Mouse (Mus musculus) neural tube, embryonic 13.5 days (tissue): ENCODE measurements around the gene Rbm38. TPM values are rescaled to one million over a fixed set of nuclear protein-coding genes. Genes with fewer than 3 reads are reported as not detected.

Experiments used
- ATAC-seq: fragments of 200-750 bp; cut with Nextera tagmentation; 2 replicates; pipeline ENCODE4 v1.8.0; 2017; ENCODE audit warnings: low read depth, mild to moderate bottlenecking, moderate TSS enrichment, moderate library complexity
- H3K27ac ChIP-seq: fragments of 300-500 bp; sonication (generic); replicated peaks from 2 replicates; pipeline ENCODE4 v1.5.1; 2015; ENCODE audit warnings: moderate library complexity, mild to moderate bottlenecking, inconsistent platforms
- H3K27me3 ChIP-seq: fragments of 300-500 bp; sonication (generic); 2 replicates; pipeline ENCODE4 v1.6.1; 2015; ENCODE audit warnings: mild to moderate bottlenecking, inconsistent platforms
- H3K36me3 ChIP-seq: fragments of 300-500 bp; sonication (generic); 2 replicates; pipeline ENCODE4 v1.6.1; 2015; ENCODE audit warnings: mild to moderate bottlenecking, inconsistent platforms
- H3K4me1 ChIP-seq: fragments of 300-500 bp; sonication (generic); replicated peaks from 2 replicates; pipeline ENCODE4 v1.6.1; 2015; ENCODE audit warnings: inconsistent platforms
- H3K4me2 ChIP-seq: fragments of 300-500 bp; sonication (generic); 2 replicates; pipeline ENCODE4 v1.6.1; 2015; ENCODE audit warnings: inconsistent platforms, mild to moderate bottlenecking, moderate library complexity
- H3K4me3 ChIP-seq: fragments of 300-500 bp; sonication (generic); 2 replicates; pipeline ENCODE4 v1.5.1; 2015; ENCODE audit warnings: mild to moderate bottlenecking, inconsistent platforms
- H3K9ac ChIP-seq: fragments of 300-500 bp; sonication (generic); 2 replicates; pipeline ENCODE4 v1.6.1; 2015; ENCODE audit warnings: moderate library complexity, mild to moderate bottlenecking, inconsistent platforms
- H3K9me3 ChIP-seq: fragments of 300-500 bp; sonication (generic); 2 replicates; pipeline ENCODE4 v1.6.1; 2016; ENCODE audit warnings: inconsistent platforms
- WGBS: fragments of 180-500 bp; shearing (Covaris S2); methylation state at CpG from one replicate; pipeline ENCODE4 v1.1.7; 2015; 5-methylcytosine and 5-hydroxymethylcytosine counted together
- polyA plus RNA-seq: library from polyadenylated mRNA; unstranded; fragments of >200 nt; fragmentation: Nextera tagmentation; extraction: Ambion mirVana; gene quantifications from 2 replicates; pipeline ENCODE4 v1.2.1, GENCODE M21; 2015

The Rbm38 gene
- polyA plus RNA-seq, 1 experiment from 2014 or later = 18.3 TPM

GRCm38 (mm10) chr2:173019322-173019721 is 976 bp upstream of the Rbm38 start:
- Histone ChIP-seq H3K4me1 (peaks cover 41% of the 10 kb centered on the region), H3K36me3 (peaks cover 25% of the 10 kb centered on the region), H3K27me3 (peaks cover 42% of the 10 kb centered on the region), H3K4me2 (peak overlapping the region; percentile 64), H3K9ac (peak overlapping the region; percentile 61), H3K4me3 (peak overlapping the region; percentile 33), H3K27ac (no peak overlapping the region), H3K9me3 (no peaks in the 10 kb centered on the region)
- 13% methylated on average over 9 of the region's 9 CpGs for WGBS
- ATAC-seq = no peak

- peak; percentile 64 for ATAC-seq
- peaks cover 45% of the 10 kb centered on the region for H3K4me1 ChIP-seq
- 0% methylated on average over 28 of the region's 29 CpGs for WGBS
- H3K4me2 ChIP-seq = peak overlapping the region; percentile 64
- no peaks in the 10 kb centered on the region for H3K9me3 ChIP-seq
- peak overlapping the region; percentile 61 for H3K9ac ChIP-seq
- peaks cover 42% of the 10 kb centered on the region for H3K27me3 ChIP-seq
- no peak overlapping the region for H3K27ac ChIP-seq
- H3K4me3 ChIP-seq = peak overlapping the region; percentile 33
- peaks cover 20% of the 10 kb centered on the region for H3K36me3 ChIP-seq
Measured at GRCm38 (mm10) chr2:173019790-173020189, 508 bp upstream of the Rbm38 start.

GRCm38 (mm10) chr2:173021633-173022055 is 1.3 kb downstream of the Rbm38 start:
- H3K9me3 ChIP-seq = no peaks in the 10 kb centered on the region
- peaks cover 6% of the 10 kb centered on the region; the same call in 1 of the 2 replicates for H3K36me3 ChIP-seq
- H3K9ac ChIP-seq = peak overlapping the region; percentile 84
- peak overlapping the region; percentile 84 for H3K4me3 ChIP-seq
- WGBS = 1% methylated on average over 50 of the region's 54 CpGs
- H3K27me3 ChIP-seq = peaks cover 42% of the 10 kb centered on the region
- H3K27ac ChIP-seq = peak overlapping the region; percentile 74
- ATAC-seq = peak; percentile 78
- peak overlapping the region; percentile 94 for H3K4me2 ChIP-seq
- peaks cover 64% of the 10 kb centered on the region for H3K4me1 ChIP-seq

- Histone ChIP-seq H3K9ac (peak overlapping the region; percentile 84), H3K4me2 (peak overlapping the region; percentile 94), H3K36me3 (peaks cover 4% of the 10 kb centered on the region; the same call in 1 of the 2 replicates), H3K4me3 (peak overlapping the region; percentile 84), H3K9me3 (no peaks in the 10 kb centered on the region), H3K4me1 (peaks cover 69% of the 10 kb centered on the region), H3K27ac (peak overlapping the region; percentile 74), H3K27me3 (peaks cover 36% of the 10 kb centered on the region)
- WGBS = under 1% methylated on average over 51 of the region's 51 CpGs
- ATAC-seq = peak; percentile 45
Measured at GRCm38 (mm10) chr2:173022056-173022681, 1.9 kb downstream of the Rbm38 start.

GRCm38 (mm10) chr2:173022813-173023212 is 2.5 kb downstream of the Rbm38 start:
- peaks cover 6% of the 10 kb centered on the region for H3K36me3 ChIP-seq
- H3K4me1 ChIP-seq = peaks cover 75% of the 10 kb centered on the region
- 21% methylated on average over 10 of the region's 10 CpGs for WGBS

GRCm38 (mm10) chr2:173023371-173023851 is 3.1 kb downstream of the Rbm38 start:
- Histone ChIP-seq H3K9me3 (no peaks in the 10 kb centered on the region), H3K4me1 (peaks cover 81% of the 10 kb centered on the region), H3K27ac (no peak overlapping the region), H3K4me2 (peak overlapping the region; percentile 94), H3K9ac (peak overlapping the region; percentile 84), H3K4me3 (peak overlapping the region; percentile 84), H3K27me3 (peaks cover 25% of the 10 kb centered on the region), H3K36me3 (peaks cover 11% of the 10 kb centered on the region)
- 88% methylated on average over 7 of the region's 7 CpGs for WGBS
- ATAC-seq = no peak

More at GRCm38 (mm10) chr2:173022813-173023212, 2.5 kb downstream of the Rbm38 start:
- Histone ChIP-seq H3K4me2 (peak overlapping the region; percentile 94), H3K27ac (no peak overlapping the region), H3K9me3 (no peaks in the 10 kb centered on the region), H3K4me3 (peak overlapping the region; percentile 84), H3K9ac (peak overlapping the region; percentile 84), H3K27me3 (peaks cover 31% of the 10 kb centered on the region)
- no peak for ATAC-seq

GRCm38 (mm10) chr2:173023966-173024365 is 3.7 kb downstream of the Rbm38 start:
- Histone ChIP-seq H3K36me3 (peaks cover 15% of the 10 kb centered on the region), H3K4me1 (peaks cover 77% of the 10 kb centered on the region), H3K27me3 (peaks cover 20% of the 10 kb centered on the region), H3K4me3 (peak overlapping the region; percentile 84), H3K27ac (no peak overlapping the region), H3K9ac (0 out of 2 replicates have a peak overlapping the region, but pooled peaks have one; percentile 38), H3K9me3 (no peaks in the 10 kb centered on the region), H3K4me2 (peak overlapping the region; percentile 94)
- ATAC-seq = no peak
- 77% methylated on average over 4 of the region's 4 CpGs for WGBS

- H3K4me3 ChIP-seq = 0 out of 2 replicates have a peak overlapping the region, but pooled peaks have one; percentile 84
- WGBS = 72% methylated on average over 8 of the region's 8 CpGs
Measured at GRCm38 (mm10) chr2:173024392-173024791, 4.1 kb downstream of the Rbm38 start.

GRCm38 (mm10) chr2:173024938-173025337 is 4.6 kb downstream of the Rbm38 start:
- H3K4me2 ChIP-seq = peak overlapping the region; percentile 94; the same call in 1 of the 2 replicates
- peaks cover 69% of the 10 kb centered on the region for H3K4me1 ChIP-seq
- H3K9ac ChIP-seq = peak overlapping the region; percentile 9; the same call in 1 of the 2 replicates
- WGBS = 20% methylated on average over 4 of the region's 4 CpGs
- no peak for ATAC-seq
- no peaks in the 10 kb centered on the region for H3K9me3 ChIP-seq
- H3K27me3 ChIP-seq = peaks cover 11% of the 10 kb centered on the region
- 0 out of 2 replicates have a peak overlapping the region, but pooled peaks have one; percentile 10 for H3K4me3 ChIP-seq
- H3K27ac ChIP-seq = peak overlapping the region; percentile 28; the same call in 1 of the 2 replicates
- H3K36me3 ChIP-seq = peaks cover 25% of the 10 kb centered on the region

More at GRCm38 (mm10) chr2:173024392-173024791, 4.1 kb downstream of the Rbm38 start:
- no peak overlapping the region for H3K27ac ChIP-seq
- peaks cover 20% of the 10 kb centered on the region for H3K36me3 ChIP-seq
- peak overlapping the region; percentile 94 for H3K4me2 ChIP-seq
- no peaks in the 10 kb centered on the region for H3K9me3 ChIP-seq
- peaks cover 74% of the 10 kb centered on the region for H3K4me1 ChIP-seq
- H3K27me3 ChIP-seq = peaks cover 15% of the 10 kb centered on the region
- no peak for ATAC-seq
- H3K9ac ChIP-seq = peak overlapping the region; percentile 38; the same call in 1 of the 2 replicates

- Histone ChIP-seq H3K4me1 (peaks cover 62% of the 10 kb centered on the region), H3K9ac (no peak overlapping the region), H3K9me3 (no peaks in the 10 kb centered on the region), H3K4me3 (no peak overlapping the region), H3K27ac (no peak overlapping the region), H3K4me2 (no peak overlapping the region), H3K36me3 (peaks cover 38% of the 10 kb centered on the region), H3K27me3 (peaks cover 1% of the 10 kb centered on the region)
- WGBS = 88% methylated on average over 5 of the region's 5 CpGs
- ATAC-seq = no peak
Measured at GRCm38 (mm10) chr2:173026286-173026685, 6.0 kb downstream of the Rbm38 start.

- Histone ChIP-seq H3K4me2 (no peak overlapping the region), H3K9ac (no peak overlapping the region), H3K9me3 (no peaks in the 10 kb centered on the region), H3K4me1 (peaks cover 62% of the 10 kb centered on the region), H3K27ac (no peak overlapping the region), H3K27me3 (no peaks in the 10 kb centered on the region), H3K4me3 (no peak overlapping the region), H3K36me3 (peaks cover 42% of the 10 kb centered on the region)
- 76% methylated on average over 3 of the region's 3 CpGs for WGBS
- ATAC-seq = no peak
Measured at GRCm38 (mm10) chr2:173026688-173027131, 6.4 kb downstream of the Rbm38 start.

- WGBS = 91% methylated on average over 6 of the region's 6 CpGs
- H3K27ac ChIP-seq = no peak overlapping the region
- peaks cover 48% of the 10 kb centered on the region for H3K36me3 ChIP-seq
- no peaks in the 10 kb centered on the region for H3K27me3 ChIP-seq
- no peak overlapping the region for H3K4me3 ChIP-seq
- H3K4me2 ChIP-seq = no peak overlapping the region
- no peak overlapping the region for H3K9ac ChIP-seq
- no peak for ATAC-seq
- H3K9me3 ChIP-seq = no peaks in the 10 kb centered on the region
- peaks cover 62% of the 10 kb centered on the region for H3K4me1 ChIP-seq
Measured at GRCm38 (mm10) chr2:173027169-173027823, 7.0 kb downstream of the Rbm38 start.
